Mouse (Mus musculus) mouse trophoblast stem cell (cell line): ENCODE data around the gene Rps25.
"Not testable (repeated sequence)": the region's sequence is repeated elsewhere in the genome, so short reads cannot be mapped to it uniquely, and the experiment has no call there.

Experiments used
- in situ Hi-C, 2 experiments: fragments of 300-500 bp; cut with MseI, MboI; formaldehyde crosslinking; loops; 2 replicates in 1 of 2; 3 replicates in 1 of 2; pipeline ENCODE4 v1.15.1; 2025

Rps25 gene

GRCm38 (mm10) chr9:44406906-44407751, at the start of gene Rps25, which contains the start of gene Trappc4:
Gene Rps25 (plus strand): TSS chr9:44407139.
Gene Trappc4 (minus strand): TSS chr9:44407600.
- in situ Hi-C loops, result no loop called here

DNA sequence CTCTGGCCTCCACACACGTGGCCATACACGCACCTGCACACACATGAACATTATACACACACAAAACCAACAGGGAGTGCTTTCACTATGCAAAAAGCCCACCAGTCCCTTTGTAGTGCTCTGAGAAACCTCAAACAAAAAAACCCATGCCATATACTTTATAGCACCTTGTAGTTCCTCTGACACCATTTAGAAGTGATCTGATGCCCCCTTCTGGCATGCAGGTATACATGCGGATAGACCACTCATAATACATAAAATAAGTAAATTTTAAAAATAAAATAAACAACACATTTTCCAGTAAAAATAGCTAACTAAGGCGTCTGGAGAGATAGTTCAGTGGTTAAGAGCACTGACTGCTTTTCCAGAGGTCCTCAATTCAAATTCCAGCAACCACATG, 49.7 kb upstream of the Rps25 start:
- in situ Hi-C loops, result no loop called here

DNA sequence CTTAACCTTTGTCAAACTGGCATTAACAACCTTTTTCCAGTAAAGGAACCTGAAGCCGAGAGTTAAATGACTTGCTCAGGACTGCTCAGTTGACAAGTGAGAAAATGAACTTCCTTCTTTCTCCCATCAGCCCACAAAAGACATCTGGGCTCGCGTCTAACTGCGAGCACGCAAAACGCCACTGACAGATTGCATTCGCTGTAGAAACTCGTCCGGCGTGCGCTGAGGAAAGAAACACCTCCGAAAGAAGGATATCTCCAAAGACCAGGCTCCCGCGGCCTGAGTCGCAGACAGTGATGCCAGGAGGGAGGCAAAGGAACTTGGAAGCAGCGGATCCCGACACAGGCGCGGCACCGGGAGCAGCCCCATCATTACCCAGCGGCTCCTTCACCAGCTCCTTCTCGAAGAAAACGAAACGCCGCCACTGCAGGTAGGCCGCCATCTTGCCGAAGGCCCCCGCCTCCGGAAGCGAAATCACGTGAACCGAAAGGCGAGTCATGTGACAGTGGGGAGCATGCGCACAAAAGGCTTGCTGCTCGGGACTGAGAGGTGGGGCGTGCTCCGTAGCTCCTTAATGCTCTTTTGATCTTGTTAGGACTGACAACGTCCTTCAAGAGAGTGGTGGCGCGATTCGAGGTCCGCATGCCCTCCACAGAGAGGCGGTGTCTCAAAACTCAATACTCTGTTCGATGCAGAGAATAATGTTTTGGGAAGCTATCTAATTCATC, 45.6 kb upstream of the Rps25 start, which contains the start of gene Vps11:
Gene Vps11, minus strand, starts transcription at position 481 of the 728 bp plus-strand sequence.
- in situ Hi-C loops, result no loop called here

- in situ Hi-C loops, result not testable (repeated sequence)
Measured at GRCm38 (mm10) chr9:44361931-44362330, 45.0 kb upstream of the Rps25 start.

DNA sequence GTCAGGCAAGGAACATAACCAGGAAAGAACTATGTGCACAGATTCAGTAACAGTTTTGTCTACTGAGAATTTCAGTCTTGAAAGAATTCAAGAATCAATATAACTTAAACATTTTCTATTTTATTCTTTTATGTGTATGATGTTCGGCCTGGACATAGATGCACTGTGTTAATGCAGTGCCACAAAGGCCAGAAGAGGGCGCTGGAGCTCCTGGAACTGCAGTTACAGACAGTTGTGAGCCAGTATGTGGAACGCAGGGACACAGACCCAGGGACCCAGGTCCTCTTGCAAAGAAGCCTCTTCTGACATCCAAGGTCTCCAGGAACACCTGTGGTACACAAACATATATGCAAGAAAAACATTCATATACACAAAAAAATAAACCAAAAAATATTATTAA, 42.5 kb upstream of the Rps25 start:
- in situ Hi-C loops, result no loop called here

- in situ Hi-C loops, result no loop called here
Measured at GRCm38 (mm10) chr9:44373386-44373785, 33.6 kb upstream of the Rps25 start.

- in situ Hi-C loops, result no loop called here
Measured at GRCm38 (mm10) chr9:44376141-44376540, 30.8 kb upstream of the Rps25 start.

DNA sequence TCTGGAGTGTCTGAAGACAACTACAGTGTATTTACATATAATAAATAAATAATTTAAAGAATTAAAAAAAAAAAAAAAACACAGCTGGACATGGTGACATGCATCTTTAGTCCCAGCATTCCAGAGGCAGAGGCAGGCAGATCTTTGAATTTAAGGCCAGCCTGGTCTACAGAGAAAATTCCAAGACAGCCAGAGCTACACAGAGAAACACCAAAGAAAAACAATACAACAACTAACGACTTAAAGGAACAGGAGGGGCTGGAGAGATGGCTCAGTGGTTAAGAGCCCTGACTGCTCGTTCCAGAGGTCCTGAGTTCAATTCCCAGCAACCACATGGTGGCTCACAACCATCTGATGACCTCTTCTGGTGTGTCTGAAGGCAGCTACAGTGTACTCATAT, 29.6 kb upstream of the Rps25 start:
- in situ Hi-C loops, result not testable (repeated sequence)

GRCm38 (mm10) chr9:44378153-44378730, 28.7 kb upstream of the Rps25 start:
- in situ Hi-C loops, result no loop called here

DNA sequence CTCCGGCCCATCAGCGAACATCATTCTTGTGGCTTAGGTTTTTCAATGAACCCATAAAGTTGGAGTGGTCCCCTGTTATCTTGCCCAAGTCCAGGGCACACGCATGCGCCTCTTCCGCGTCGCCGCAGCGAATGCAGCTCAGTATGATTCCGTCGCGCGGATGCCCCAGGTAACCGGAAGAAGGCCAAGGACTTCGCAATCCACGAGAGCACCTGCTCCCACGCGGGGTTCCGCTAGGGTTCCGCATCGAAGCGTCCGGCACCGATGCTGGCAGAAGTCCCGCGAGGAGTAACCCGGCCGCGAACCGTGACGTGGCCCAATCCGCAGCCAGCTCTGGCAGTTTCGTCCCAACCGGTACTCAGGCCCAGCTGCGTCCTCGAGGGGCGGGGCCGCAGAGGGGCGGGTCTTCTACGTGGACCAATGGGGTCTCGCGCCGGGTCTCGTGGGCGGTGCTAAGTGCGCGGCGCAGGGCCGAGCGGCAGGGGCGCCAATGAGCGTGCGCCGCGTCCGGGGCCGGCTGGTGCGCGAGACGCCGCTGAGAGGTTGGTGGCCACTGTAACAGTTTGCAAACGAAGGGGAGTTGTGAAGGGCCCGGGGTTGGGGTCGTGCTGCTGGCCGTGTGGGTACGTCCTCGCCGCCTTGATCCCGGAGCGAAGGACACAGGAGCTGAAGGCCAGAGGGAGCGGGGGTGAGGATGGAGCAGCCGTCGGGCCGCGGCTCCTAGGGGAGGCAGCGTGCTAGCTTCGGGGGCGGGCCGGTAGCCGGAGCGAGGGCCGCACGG, 27.7 kb upstream of the Rps25 start, which contains the start of gene Hyou1:
Gene Hyou1, plus strand, starts transcription at position 437 of the 781 bp plus-strand sequence.
- in situ Hi-C loops, result no loop called here

DNA sequence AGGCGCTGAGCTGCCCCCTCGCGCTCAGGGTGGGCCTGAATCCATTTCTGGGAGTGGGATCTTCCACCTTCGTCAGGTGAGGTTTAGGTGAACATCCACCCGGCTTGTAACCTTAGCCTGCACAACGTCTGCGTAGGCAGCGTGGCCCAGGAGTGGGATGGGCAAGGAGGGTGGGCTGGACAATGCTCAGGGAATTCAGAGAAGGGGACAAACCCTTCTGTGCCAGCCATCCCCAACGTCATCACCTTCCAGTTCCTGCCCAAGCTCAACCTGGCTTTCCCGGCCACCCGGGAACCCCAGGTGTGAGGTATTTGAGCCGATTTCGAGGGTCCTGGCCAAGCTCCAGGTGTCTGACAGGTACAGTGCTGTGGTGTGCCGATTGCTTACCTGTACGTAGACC, 27.1 kb upstream of the Rps25 start:
- in situ Hi-C loops, result no loop called here

DNA sequence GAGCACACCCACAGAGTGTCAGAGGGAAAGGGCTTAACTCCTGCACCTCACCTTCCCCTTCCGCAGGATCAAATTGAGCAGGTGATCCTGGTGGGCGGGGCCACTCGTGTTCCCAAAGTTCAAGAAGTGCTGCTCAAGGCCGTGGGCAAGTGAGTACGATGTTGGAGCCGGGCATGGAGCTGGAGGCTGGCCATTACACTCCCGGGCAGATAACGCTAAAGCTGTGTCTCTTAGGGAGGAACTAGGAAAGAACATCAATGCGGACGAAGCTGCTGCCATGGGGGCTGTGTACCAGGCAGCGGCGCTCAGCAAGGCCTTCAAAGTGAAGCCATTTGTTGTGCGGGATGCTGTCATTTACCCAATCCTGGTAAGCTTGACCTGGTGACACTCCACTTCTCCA, 22.3 kb upstream of the Rps25 start:
- in situ Hi-C loops, result no loop called here

DNA sequence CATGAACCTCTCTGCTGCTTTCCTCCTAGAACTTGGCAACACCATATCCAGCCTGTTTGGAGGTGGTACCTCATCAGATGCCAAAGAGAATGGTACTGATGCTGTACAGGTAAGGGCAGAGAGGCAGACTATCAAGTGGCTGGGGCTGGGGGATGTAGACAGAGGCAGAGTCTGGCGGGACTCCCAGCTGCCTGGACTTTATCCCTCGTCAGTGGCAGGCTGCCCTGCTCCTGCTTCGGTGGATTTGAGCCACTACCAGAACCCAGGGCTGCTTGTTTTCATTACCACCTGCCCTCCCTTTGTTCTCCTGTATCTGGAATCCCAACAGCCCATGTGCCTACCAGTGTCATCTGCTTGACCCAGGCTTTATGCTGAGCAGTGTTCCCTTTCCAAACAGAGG, 19.7 kb upstream of the Rps25 start:
- in situ Hi-C loops, result no loop called here

DNA sequence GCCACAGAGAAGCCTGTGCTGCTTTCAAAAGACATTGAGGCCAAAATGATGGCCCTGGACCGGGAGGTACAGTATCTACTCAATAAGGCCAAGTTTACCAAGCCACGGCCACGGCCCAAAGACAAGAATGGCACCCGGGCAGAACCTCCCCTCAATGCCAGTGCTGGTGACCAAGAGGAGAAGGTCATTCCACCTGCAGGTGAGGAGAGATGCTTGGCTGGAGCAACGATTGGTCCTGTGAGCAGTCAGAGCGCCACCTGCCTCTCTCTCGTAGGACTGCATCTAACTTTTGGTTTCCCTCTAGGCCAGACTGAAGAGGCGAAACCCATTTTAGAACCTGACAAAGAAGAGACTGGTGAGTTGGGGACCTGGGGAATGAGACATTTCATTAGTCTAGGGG, 17.7 kb upstream of the Rps25 start:
- in situ Hi-C loops, result no loop called here

DNA sequence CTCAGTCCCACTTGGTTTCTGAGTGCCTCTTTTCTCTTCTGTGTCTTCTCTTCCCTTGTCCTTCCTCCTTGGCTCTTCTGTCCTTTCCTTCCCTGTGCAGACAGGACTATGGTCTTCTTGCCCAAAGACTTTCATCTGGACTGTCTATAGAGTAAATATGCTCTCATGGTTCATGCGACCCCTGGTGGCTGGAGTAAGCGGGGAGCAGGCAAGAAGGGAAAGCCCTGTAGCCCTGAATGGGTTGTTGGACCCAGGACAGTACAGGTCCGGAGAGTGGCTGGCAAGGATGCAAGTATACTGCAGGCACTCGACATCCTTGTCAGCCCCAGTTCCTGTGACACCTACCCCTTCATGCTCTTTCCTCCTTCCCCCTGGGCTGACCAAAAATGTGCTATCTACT, 15.5 kb upstream of the Rps25 start:
- in situ Hi-C loops, result no loop called here

GRCm38 (mm10) chr9:44396684-44397411, 10.1 kb upstream of the Rps25 start, which contains the start of gene Slc37a4:
Gene Slc37a4 (plus strand): TSS chr9:44396852.
- in situ Hi-C loops, result no loop called here

DNA sequence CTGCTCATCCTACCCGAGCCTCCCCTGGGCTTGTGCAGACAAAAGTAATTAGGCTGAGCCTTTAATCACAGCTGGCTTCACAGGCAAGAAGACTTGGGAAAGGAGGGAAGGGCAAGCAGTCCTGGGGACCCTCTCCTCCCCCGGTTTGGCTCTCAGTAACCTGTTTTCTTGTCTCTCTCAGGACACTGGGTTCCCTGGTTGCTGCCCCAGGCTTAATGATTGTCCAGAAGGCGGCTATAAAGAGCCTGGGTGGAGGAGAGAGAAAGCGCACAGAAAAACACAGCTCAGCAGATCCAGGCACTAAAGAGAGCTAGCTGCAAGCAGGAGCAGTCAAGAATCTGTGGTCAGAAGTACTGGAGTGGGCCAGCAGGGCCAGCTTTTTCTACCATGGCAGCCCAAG, 8.9 kb upstream of the Rps25 start:
- in situ Hi-C loops, result no loop called here

- in situ Hi-C loops, result no loop called here
Measured at GRCm38 (mm10) chr9:44398551-44398950, 8.4 kb upstream of the Rps25 start.

DNA sequence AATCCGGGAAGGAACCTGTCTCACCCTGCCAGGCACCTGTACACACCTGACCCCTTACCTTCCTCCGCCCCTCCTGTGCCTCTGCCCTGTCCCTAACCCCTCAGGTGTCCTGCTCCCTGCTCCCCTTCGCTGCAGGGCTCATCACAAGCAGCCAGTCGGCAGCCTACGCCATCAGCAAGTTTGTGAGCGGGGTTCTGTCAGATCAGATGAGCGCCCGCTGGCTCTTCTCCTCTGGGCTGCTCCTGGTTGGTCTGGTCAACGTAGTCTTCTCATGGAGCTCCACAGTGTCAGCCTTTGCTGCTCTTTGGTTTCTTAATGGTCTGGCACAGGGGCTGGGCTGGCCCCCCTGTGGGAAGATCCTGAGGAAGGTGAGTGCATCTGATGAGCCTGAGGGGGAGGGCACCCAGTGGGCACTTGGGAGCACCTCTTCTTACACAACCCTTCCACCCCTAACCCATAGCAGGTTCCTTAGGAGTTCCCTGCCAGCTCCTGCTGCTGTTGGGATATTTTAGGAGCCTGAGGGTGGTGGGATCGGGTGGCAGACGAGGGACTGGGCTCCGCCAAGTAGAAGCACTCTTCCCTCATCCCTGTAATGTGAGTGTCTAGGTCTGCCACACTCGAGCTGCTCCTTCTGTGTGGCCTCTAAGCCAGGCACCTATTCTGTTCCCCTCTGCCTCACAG, 7.7 kb upstream of the Rps25 start:
- in situ Hi-C loops, result no loop called here

- in situ Hi-C loops, result no loop called here
Measured at GRCm38 (mm10) chr9:44399795-44400114, 7.2 kb upstream of the Rps25 start.
